Mouse (Mus musculus): ENCODE data around the gene Syp. TPM values are rescaled to one million over a fixed set of nuclear protein-coding genes. Genes with fewer than 3 reads are reported as not detected.

The Syp gene
- polyA plus RNA-seq (2015; fragmentation: Nextera tagmentation; extraction: Ambion mirVana) = 120 and 161 TPM in 2 replicates

DNA sequence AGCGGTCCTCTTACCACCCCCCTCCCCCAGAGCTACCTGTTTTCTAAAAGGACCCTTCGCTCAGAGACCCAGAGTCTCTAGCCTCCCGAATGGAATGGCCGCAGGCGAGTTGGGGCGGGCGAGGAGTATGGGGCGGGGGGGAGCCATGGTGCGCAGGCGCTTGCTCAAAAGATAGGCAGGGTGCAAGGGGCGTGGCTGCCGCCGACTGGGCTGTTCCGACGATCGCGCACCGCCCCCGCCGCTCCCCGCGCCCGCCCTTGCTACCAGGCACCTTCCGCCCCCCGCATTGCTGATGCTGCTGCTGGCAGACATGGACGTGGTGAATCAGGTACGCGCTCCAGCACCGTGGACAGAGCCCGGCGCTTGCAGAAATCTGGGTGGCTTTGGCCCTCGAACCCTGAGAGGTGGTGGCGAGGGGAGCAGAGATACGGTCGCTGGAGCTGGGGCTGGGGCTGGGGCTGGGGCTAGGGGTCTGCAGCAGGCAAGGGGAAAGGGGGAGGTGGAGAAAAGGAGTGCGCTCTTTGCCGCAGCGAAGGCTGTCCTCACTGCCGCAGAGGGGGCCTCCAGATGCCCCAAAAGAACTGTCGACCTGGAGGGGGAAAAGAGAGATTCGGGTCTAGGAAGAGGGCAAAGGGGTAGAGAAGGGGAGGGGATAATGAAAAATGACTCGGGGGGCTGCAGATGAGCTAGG is at the start of gene Syp:
Gene Syp, plus strand, starts transcription at position 71 of the 691 bp plus-strand sequence.
- peak; percentile 85 for ATAC-seq
- Histone ChIP-seq H3K4me3 (replicated peaks; ENCODE audit: low read length) (peak within 1 kb of the TSS; percentile 59), H3K27ac (ENCODE audit: low read length) (peak within 1 kb of the TSS; percentile 74), H3K4me2 (ENCODE audit: low read length) (peak within 1 kb of the TSS; percentile 71), H3K4me1 (replicated peaks; ENCODE audit: control insufficient read depth, insufficient read depth, low read length) (peaks cover 14% of the 10 kb centered on the region), H3K27me3 (replicated peaks; ENCODE audit: control insufficient read depth, insufficient read depth, low read length) (no peaks in the 10 kb centered on the region), H3K9me3 (ENCODE audit: control insufficient read depth, low read length) (no peaks in the 10 kb centered on the region), H3K36me3 (ENCODE audit: control insufficient read depth, insufficient read depth) (0 out of 2 replicates have a peak, but pooled peaks cover 2% of the 10 kb centered on the region), H3K9ac (replicated peaks; ENCODE audit: low read depth, low read length) (peak within 1 kb of the TSS; percentile 65)
- WGBS = 26% methylated on average over 38 of the region's 42 CpGs

DNA sequence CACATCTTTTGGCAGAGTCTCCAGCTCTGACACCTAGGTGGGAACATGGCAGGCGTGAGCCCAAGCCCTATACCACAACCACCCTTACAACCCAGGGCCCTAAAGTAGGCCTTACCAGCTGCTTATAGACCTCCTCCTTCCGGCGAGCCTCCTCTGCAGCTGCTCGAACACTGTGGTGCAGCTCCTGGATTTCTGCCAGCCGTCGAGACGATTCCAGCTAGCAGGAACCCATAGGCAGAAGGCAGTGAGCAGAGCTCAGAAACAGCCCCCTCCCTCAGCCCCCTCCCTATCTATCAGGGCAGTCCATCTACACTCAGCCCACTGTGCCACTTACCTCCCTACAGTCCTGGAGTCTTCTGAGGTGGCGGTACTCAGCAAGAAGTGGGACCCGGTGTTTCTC is 42.9 kb upstream of the Syp start:
- 0 out of 2 replicates have a peak, but pooled peaks have one; percentile 33 for ATAC-seq
- Histone ChIP-seq H3K9me3 (ENCODE audit: control insufficient read depth, low read length) (no peaks in the 10 kb centered on the region), H3K36me3 (ENCODE audit: control insufficient read depth, insufficient read depth) (no peaks in the 10 kb centered on the region; the same call in 1 of the 2 replicates), H3K27me3 (replicated peaks; ENCODE audit: control insufficient read depth, insufficient read depth, low read length) (no peaks in the 10 kb centered on the region), H3K9ac (replicated peaks; ENCODE audit: low read depth, low read length) (no peak overlapping the region), H3K4me3 (replicated peaks; ENCODE audit: low read length) (no peak overlapping the region), H3K27ac (ENCODE audit: low read length) (no peak overlapping the region), H3K4me2 (ENCODE audit: low read length) (no peak overlapping the region), H3K4me1 (replicated peaks; ENCODE audit: control insufficient read depth, insufficient read depth, low read length) (no peaks in the 10 kb centered on the region)
- 80% methylated on average over 9 of the region's 9 CpGs for WGBS

DNA sequence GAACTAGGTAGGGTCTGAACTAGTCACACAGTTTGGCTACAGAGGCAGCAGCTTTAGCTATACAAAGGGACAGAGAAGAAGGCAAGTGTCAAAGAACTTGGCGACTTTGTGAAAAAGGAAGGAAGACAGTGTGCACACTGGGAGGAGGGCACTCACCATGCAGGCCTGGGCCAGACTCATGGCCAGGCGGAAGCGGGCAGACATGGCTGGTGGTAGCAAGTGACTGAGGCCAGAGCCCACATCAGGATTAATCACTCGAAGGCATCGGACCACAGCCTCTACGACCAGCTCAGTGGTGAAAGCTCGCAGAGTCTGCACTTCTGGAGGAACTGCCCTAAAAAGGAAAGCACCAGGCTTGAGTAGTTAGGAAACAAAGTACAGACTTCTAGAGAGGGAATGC is 34.3 kb upstream of the Syp start:
- no peak overlapping the region for H3K4me2 ChIP-seq (ENCODE audit: low read length)
- ATAC-seq = no peak
- no peak overlapping the region for H3K4me3 ChIP-seq (replicated peaks; ENCODE audit: low read length)
- H3K4me1 ChIP-seq (replicated peaks; ENCODE audit: control insufficient read depth, insufficient read depth, low read length) = peaks cover 9% of the 10 kb centered on the region; the same call in 1 of the 2 replicates
- no peak overlapping the region for H3K9ac ChIP-seq (replicated peaks; ENCODE audit: low read depth, low read length)
- 86% methylated on average over 7 of the region's 7 CpGs for WGBS
- no peak overlapping the region for H3K27ac ChIP-seq (ENCODE audit: low read length)
- no peaks in the 10 kb centered on the region for H3K36me3 ChIP-seq (ENCODE audit: control insufficient read depth, insufficient read depth)
- no peaks in the 10 kb centered on the region for H3K9me3 ChIP-seq (ENCODE audit: control insufficient read depth, low read length)
- no peaks in the 10 kb centered on the region for H3K27me3 ChIP-seq (replicated peaks; ENCODE audit: control insufficient read depth, insufficient read depth, low read length)

DNA sequence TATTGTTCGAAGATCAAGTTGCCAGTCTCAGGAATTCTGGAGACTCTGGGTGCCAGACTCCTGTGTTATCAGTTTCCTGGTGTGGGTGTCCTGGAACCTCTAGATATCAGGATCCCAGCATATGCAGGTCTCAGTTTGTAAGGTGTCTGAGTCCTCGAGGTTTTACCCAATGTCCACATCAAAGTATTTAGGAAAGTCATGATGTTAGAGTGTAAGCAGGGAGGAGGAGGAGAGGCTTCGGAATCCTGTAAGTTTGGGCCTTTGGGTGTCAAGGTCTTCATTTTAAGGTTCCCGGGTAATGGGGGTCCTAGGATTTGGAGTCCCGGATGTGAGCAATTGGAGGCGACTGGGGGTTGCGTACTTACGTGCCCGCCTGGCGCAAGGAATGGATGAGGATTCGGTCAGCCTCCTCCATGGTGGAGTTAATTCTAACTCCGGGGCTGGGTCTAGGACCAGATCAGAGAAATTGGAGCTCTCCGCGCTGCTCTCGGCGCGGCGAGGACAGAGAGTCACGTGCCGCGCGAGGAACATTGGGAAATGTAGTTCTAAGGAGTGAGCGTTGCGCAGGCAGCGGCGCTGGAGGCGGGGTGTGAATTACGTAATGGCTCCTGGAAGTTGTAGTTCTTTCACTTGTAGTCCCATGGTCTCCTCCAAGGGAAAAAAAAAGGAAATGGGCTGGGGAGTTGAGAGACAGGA is 33.2 kb upstream of the Syp start, which contains the start of gene Ccdc22:
Gene Ccdc22, minus strand, starts transcription at position 639 of the 696 bp plus-strand sequence.
- 23% methylated on average over 28 of the region's 28 CpGs for WGBS
- Histone ChIP-seq H3K4me2 (ENCODE audit: low read length) (peak within 1 kb of the TSS; percentile 60), H3K27ac (ENCODE audit: low read length) (no peak within 1 kb of the TSS; the same call in 1 of the 2 replicates)

DNA sequence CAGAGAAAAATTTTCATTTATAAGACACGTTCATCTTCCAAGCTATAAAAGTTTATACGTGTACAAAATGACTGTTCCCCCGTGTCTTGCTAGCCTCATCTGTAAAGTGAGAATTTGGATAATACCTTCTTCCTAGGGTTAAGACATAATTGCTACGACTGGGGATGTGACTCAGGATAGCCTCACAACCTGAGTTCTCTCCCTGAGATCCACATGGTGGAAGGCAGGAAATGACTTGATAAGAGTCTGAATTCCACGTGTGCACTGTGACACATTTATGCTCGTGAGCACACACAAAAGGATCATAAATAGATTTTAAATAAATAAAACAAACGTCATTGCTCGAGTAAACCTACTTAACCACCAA is 32.7 kb upstream of the Syp start:
- H3K27me3 ChIP-seq (replicated peaks; ENCODE audit: control insufficient read depth, insufficient read depth, low read length) = no peaks in the 10 kb centered on the region
- H3K27ac ChIP-seq (ENCODE audit: low read length) = no peak overlapping the region
- WGBS = 43% methylated on average over 8 of the region's 8 CpGs
- no peak overlapping the region for H3K4me3 ChIP-seq (replicated peaks; ENCODE audit: low read length)
- H3K4me2 ChIP-seq (ENCODE audit: low read length) = no peak overlapping the region
- no peaks in the 10 kb centered on the region for H3K9me3 ChIP-seq (ENCODE audit: control insufficient read depth, low read length)
- peak; percentile 29; the same call in 1 of the 2 replicates for ATAC-seq
- H3K9ac ChIP-seq (replicated peaks; ENCODE audit: low read depth, low read length) = no peak overlapping the region
- H3K4me1 ChIP-seq (replicated peaks; ENCODE audit: control insufficient read depth, insufficient read depth, low read length) = peaks cover 9% of the 10 kb centered on the region; the same call in 1 of the 2 replicates
- H3K36me3 ChIP-seq (ENCODE audit: control insufficient read depth, insufficient read depth) = no peaks in the 10 kb centered on the region

More for the DNA sequence above, 33.2 kb upstream of the Syp start, which contains the start of gene Ccdc22:
- Histone ChIP-seq H3K27me3 (replicated peaks; ENCODE audit: control insufficient read depth, insufficient read depth, low read length) (no peaks in the 10 kb centered on the region), H3K9ac (replicated peaks; ENCODE audit: low read depth, low read length) (peak within 1 kb of the TSS; percentile 69), H3K36me3 (ENCODE audit: control insufficient read depth, insufficient read depth) (no peaks in the 10 kb centered on the region), H3K4me3 (replicated peaks; ENCODE audit: low read length) (peak within 1 kb of the TSS; percentile 56), H3K9me3 (ENCODE audit: control insufficient read depth, low read length) (no peaks in the 10 kb centered on the region), H3K4me1 (replicated peaks; ENCODE audit: control insufficient read depth, insufficient read depth, low read length) (peaks cover 9% of the 10 kb centered on the region; the same call in 1 of the 2 replicates)
- ATAC-seq = peak; percentile 96

DNA sequence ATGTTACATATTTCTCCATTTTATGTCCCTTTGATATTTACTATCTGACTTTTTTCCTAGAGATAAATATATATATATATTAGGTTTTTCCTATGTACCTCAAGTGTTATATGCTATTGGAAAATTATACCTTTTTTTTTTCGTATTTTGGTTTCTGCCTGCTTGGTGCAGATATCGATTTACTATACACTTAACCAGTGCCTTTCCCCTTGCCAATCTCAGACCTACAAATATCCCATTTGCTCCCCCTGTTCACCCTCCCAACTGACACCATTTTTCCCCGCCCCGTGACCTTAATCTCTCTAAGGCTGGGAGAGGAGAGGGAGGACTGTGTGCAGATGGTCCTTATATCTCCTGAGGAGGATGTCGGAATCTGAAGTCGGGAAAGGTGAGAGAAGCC is 31.5 kb upstream of the Syp start, which contains the start of gene Cacna1f:
Gene Cacna1f, plus strand, starts transcription at position 301 of the 400 bp plus-strand sequence.
- no peak for ATAC-seq
- WGBS = 81% methylated on average over 6 of the region's 6 CpGs

DNA sequence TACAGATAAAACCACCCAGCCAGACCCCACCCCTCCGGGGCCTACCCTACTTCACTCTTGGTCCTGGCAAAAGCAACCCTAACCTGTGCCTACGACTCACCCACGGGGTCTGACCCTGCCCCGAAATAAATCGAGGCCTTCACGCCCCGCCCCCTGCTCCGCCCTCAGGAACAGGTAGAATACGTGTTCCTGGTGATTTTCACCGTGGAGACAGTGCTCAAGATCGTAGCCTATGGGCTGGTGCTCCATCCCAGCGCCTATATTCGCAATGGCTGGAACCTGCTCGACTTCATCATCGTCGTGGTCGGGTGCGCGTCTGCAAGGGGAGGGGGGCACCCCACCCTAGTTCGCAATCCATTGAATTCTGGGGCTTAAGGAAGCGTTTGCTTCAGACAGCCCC is 28.2 kb upstream of the Syp start:
- Histone ChIP-seq H3K27ac (ENCODE audit: low read length) (no peak overlapping the region), H3K4me1 (replicated peaks; ENCODE audit: control insufficient read depth, insufficient read depth, low read length) (0 out of 2 replicates have a peak, but pooled peaks cover 2% of the 10 kb centered on the region), H3K9ac (replicated peaks; ENCODE audit: low read depth, low read length) (peak overlapping the region; percentile 64), H3K27me3 (replicated peaks; ENCODE audit: control insufficient read depth, insufficient read depth, low read length) (no peaks in the 10 kb centered on the region), H3K36me3 (ENCODE audit: control insufficient read depth, insufficient read depth) (no peaks in the 10 kb centered on the region), H3K4me2 (ENCODE audit: low read length) (peak overlapping the region; percentile 72), H3K9me3 (ENCODE audit: control insufficient read depth, low read length) (no peaks in the 10 kb centered on the region; the same call in 1 of the 2 replicates), H3K4me3 (replicated peaks; ENCODE audit: low read length) (peak overlapping the region; percentile 48)
- ATAC-seq = peak; percentile 16
- 24% methylated on average over 21 of the region's 21 CpGs for WGBS

More for the DNA sequence above, 31.5 kb upstream of the Syp start, which contains the start of gene Cacna1f:
- no peaks in the 10 kb centered on the region for H3K27me3 ChIP-seq (replicated peaks; ENCODE audit: control insufficient read depth, insufficient read depth, low read length)
- H3K4me2 ChIP-seq (ENCODE audit: low read length) = no peak within 1 kb of the TSS
- H3K9ac ChIP-seq (replicated peaks; ENCODE audit: low read depth, low read length) = no peak within 1 kb of the TSS
- no peak within 1 kb of the TSS for H3K27ac ChIP-seq (ENCODE audit: low read length)
- peaks cover 9% of the 10 kb centered on the region; the same call in 1 of the 2 replicates for H3K4me1 ChIP-seq (replicated peaks; ENCODE audit: control insufficient read depth, insufficient read depth, low read length)
- no peak within 1 kb of the TSS for H3K4me3 ChIP-seq (replicated peaks; ENCODE audit: low read length)
- no peaks in the 10 kb centered on the region for H3K9me3 ChIP-seq (ENCODE audit: control insufficient read depth, low read length)
- H3K36me3 ChIP-seq (ENCODE audit: control insufficient read depth, insufficient read depth) = no peaks in the 10 kb centered on the region

DNA sequence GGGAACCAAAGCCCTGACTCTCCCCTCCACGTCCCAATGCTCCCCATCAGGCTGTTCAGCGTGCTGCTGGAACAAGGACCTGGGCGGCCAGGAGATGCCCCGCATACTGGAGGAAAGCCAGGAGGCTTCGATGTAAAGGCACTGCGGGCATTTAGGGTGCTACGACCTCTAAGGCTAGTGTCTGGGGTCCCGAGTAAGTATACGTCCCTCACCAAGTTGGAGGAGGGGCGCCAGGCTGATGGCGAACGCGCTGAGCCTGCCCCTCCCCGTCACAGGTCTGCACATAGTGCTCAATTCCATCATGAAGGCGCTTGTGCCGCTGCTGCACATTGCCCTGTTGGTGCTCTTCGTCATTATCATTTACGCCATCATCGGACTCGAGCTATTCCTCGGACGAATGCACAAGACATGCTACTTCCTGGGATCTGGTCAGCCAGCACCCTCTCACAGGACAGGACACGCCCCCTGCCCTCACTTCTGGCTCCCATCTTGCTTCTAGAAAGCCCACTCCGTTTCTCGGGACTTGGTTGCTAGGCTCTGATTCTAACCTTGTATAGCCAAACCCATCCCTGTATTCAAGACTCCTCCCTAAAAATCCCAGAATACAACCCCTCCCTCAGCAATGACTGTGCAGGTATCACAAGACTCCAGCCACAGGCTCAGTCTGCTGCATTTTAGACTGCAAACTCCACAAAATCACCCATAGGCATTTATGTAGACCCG is 27.6 kb upstream of the Syp start:
- Histone ChIP-seq H3K9ac (replicated peaks; ENCODE audit: low read depth, low read length) (peak overlapping the region; percentile 64), H3K4me2 (ENCODE audit: low read length) (peak overlapping the region; percentile 72), H3K4me1 (replicated peaks; ENCODE audit: control insufficient read depth, insufficient read depth, low read length) (no peaks in the 10 kb centered on the region), H3K27ac (ENCODE audit: low read length) (no peak overlapping the region), H3K9me3 (ENCODE audit: control insufficient read depth, low read length) (no peaks in the 10 kb centered on the region; the same call in 1 of the 2 replicates), H3K27me3 (replicated peaks; ENCODE audit: control insufficient read depth, insufficient read depth, low read length) (no peaks in the 10 kb centered on the region), H3K4me3 (replicated peaks; ENCODE audit: low read length) (peak overlapping the region; percentile 48), H3K36me3 (ENCODE audit: control insufficient read depth, insufficient read depth) (no peaks in the 10 kb centered on the region)
- WGBS = 25% methylated on average over 26 of the region's 26 CpGs
- peak; percentile 71 for ATAC-seq
